Mouse (Mus musculus): Measurements from ENCODE around the gene Dnm3.

DNA sequence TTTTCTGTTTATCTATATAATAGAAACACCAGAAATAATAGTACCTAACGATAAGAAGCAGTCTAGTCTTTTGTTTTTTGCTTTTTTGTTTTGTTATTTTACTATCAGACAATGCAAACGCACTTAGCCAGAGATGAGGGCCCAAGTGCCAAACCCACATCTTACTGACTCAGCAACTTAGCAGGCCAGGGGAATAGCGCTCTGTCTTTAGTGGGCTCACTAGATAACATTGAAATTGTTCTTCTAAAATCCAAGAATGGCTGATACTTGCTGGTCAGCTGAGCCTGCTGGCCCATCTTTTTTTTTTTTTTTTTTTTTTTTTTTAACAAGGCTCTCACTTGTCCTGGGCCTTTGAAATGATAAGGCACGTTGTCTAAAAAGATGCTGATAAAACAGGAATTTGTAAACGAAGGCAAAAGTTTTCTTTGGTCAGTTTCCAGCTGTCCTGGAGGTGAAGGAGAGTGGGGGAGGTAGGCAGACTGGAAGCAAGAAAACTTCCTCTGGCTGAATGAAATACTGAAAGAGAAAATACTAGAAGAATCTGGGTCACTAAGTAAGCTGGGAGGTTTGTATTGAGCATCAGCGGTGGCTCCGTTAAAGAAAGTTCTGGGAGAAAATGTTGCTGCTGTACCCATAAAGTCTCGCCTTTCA is 259.2 kb downstream of the Dnm3 start:
- TF ChIP-seq CTCF (IDR thresholded peaks at IDR 0.05; ENCODE audit: extremely low read depth, insufficient read length, insufficient replicate concordance, low read depth, low read length) (no peak), POLR2A (IDR thresholded peaks at IDR 0.05; ENCODE audit: low read depth, low read length) (no peak)

All from small intestine, adult 2 months (tissue).